Mouse (Mus musculus): Measurements from ENCODE around the gene Mindy1. TPM values are rescaled to one million over a fixed set of nuclear protein-coding genes. Genes with fewer than 3 reads are reported as not detected.
A peak's percentile ranks its signal among the peaks of the same experiment; 100 is the strongest.

The Mindy1 gene
- 39.8 and 41.4 TPM in 2 replicates for polyA plus RNA-seq (2015; fragmentation: Nextera tagmentation; extraction: Ambion mirVana)

- Histone ChIP-seq H3K27ac (ENCODE audit: low read length) (peak within 1 kb of the TSS; percentile 97), H3K4me1 (ENCODE audit: control insufficient read depth, insufficient read depth, low read length) (peaks cover 27% of the 10 kb centered on the region), H3K4me3 (ENCODE audit: low read length) (peak within 1 kb of the TSS; percentile 73), H3K27me3 (replicated peaks; ENCODE audit: control insufficient read depth, insufficient read depth, low read length) (no peaks in the 10 kb centered on the region), H3K9me3 (ENCODE audit: control insufficient read depth, low read length) (no peaks in the 10 kb centered on the region), H3K36me3 (ENCODE audit: control insufficient read depth, insufficient read depth, low read length) (no peaks in the 10 kb centered on the region), H3K4me2 (ENCODE audit: low read depth, low read length) (peak within 1 kb of the TSS; percentile 75), H3K9ac (ENCODE audit: low read depth, low read length) (peak within 1 kb of the TSS; percentile 90)
- peak; percentile 85 for ATAC-seq
- WGBS, result under 1% methylated on average over 53 of the region's 53 CpGs
These were observed at the start of gene Mindy1, which contains the start of gene Prune1 for GRCm38 (mm10) chr3:95281216-95282126. Gene Mindy1, plus strand, starts transcription at chr3:95281345. Gene Prune1, minus strand, starts transcription at chr3:95282076.

GRCm38 (mm10) chr3:95232771-95233170 lies 48.4 kb upstream of the Mindy1 start:
- Histone ChIP-seq H3K4me3 (ENCODE audit: low read length) (no peak overlapping the region), H3K9ac (ENCODE audit: low read depth, low read length) (no peak overlapping the region), H3K27ac (ENCODE audit: low read length) (0 out of 2 replicates have a peak overlapping the region, but pooled peaks have one; percentile 13), H3K36me3 (ENCODE audit: control insufficient read depth, insufficient read depth, low read length) (peaks cover 18% of the 10 kb centered on the region), H3K27me3 (replicated peaks; ENCODE audit: control insufficient read depth, insufficient read depth, low read length) (no peaks in the 10 kb centered on the region), H3K4me2 (ENCODE audit: low read depth, low read length) (no peak overlapping the region), H3K4me1 (ENCODE audit: control insufficient read depth, insufficient read depth, low read length) (peaks cover 21% of the 10 kb centered on the region), H3K9me3 (ENCODE audit: control insufficient read depth, low read length) (no peaks in the 10 kb centered on the region)
- ATAC-seq, result no peak
- 66% methylated on average over 7 of the region's 7 CpGs for WGBS

GRCm38 (mm10) chr3:95233303-95233980 lies 47.7 kb upstream of the Mindy1 start:
- peak overlapping the region; percentile 13; the same call in 1 of the 2 replicates for H3K27ac ChIP-seq (ENCODE audit: low read length)
- no peak for ATAC-seq

DNA sequence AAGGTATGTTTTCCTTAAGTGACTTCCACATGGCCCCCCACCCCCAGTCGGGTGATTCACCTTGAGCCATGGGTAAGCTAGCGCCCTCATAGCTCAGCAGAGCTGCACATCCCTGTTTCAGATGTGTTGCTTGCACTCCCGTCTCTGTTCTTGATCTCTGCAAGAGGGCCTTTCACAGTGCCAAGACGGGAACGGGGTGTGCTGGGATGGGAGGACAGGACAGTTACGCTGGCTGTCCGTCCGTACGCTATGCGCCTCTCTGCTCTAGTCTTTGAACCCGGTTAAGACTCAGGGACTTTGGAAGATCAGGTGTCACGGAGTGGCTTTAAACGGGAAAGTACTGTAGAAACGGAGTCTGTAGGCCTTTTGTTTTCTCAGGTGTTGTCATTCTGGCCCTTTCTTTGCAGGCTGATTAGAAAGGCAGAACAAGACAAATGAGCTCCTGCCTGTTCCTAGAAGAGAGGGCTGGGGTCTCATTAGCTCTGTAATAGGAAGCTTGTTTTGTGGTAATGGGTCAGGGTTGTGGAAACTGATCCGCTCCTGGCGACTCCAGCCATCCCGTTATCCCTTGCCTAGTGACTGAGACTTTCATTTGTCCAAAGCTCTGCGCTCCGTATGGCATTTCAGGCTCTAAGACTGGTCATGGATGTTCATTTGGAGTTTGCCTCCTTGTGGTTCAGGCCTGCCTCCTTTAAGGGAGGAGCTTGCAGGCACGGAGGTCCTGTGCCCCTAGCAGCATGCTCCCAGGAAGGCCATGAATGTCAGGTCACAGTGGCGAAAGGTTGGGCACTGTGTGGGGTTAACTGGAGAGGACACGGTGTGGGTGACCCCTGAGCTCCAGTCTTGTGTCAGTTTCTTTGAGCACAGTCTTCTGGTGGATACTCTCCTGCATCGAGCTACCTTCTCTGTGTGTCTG lies 45.5 kb upstream of the Mindy1 start:
- no peaks in the 10 kb centered on the region for H3K9me3 ChIP-seq (ENCODE audit: control insufficient read depth, low read length)
- peaks cover 16% of the 10 kb centered on the region for H3K4me1 ChIP-seq (ENCODE audit: control insufficient read depth, insufficient read depth, low read length)
- ATAC-seq, result no peak
- 88% methylated on average over 23 of the region's 23 CpGs for WGBS
- no peaks in the 10 kb centered on the region for H3K27me3 ChIP-seq (replicated peaks; ENCODE audit: control insufficient read depth, insufficient read depth, low read length)
- H3K27ac ChIP-seq (ENCODE audit: low read length), result no peak overlapping the region
- no peak overlapping the region for H3K4me3 ChIP-seq (ENCODE audit: low read length)
- no peak overlapping the region for H3K9ac ChIP-seq (ENCODE audit: low read depth, low read length)
- H3K36me3 ChIP-seq (ENCODE audit: control insufficient read depth, insufficient read depth, low read length), result peaks cover 23% of the 10 kb centered on the region
- H3K4me2 ChIP-seq (ENCODE audit: low read depth, low read length), result no peak overlapping the region

More at GRCm38 (mm10) chr3:95233303-95233980, 47.7 kb upstream of the Mindy1 start:
- H3K4me1 ChIP-seq (ENCODE audit: control insufficient read depth, insufficient read depth, low read length), result peaks cover 21% of the 10 kb centered on the region
- no peak overlapping the region for H3K4me2 ChIP-seq (ENCODE audit: low read depth, low read length)
- peaks cover 23% of the 10 kb centered on the region for H3K36me3 ChIP-seq (ENCODE audit: control insufficient read depth, insufficient read depth, low read length)
- WGBS, result 84% methylated on average over 16 of the region's 16 CpGs
- H3K9me3 ChIP-seq (ENCODE audit: control insufficient read depth, low read length), result no peaks in the 10 kb centered on the region
- no peak overlapping the region for H3K9ac ChIP-seq (ENCODE audit: low read depth, low read length)
- no peaks in the 10 kb centered on the region for H3K27me3 ChIP-seq (replicated peaks; ENCODE audit: control insufficient read depth, insufficient read depth, low read length)
- no peak overlapping the region for H3K4me3 ChIP-seq (ENCODE audit: low read length)

- Histone ChIP-seq H3K4me3 (ENCODE audit: low read length) (no peak overlapping the region), H3K27ac (ENCODE audit: low read length) (no peak overlapping the region), H3K4me1 (ENCODE audit: control insufficient read depth, insufficient read depth, low read length) (no peaks in the 10 kb centered on the region), H3K9ac (ENCODE audit: low read depth, low read length) (no peak overlapping the region), H3K27me3 (replicated peaks; ENCODE audit: control insufficient read depth, insufficient read depth, low read length) (no peaks in the 10 kb centered on the region), H3K4me2 (ENCODE audit: low read depth, low read length) (no peak overlapping the region), H3K9me3 (ENCODE audit: control insufficient read depth, low read length) (no peaks in the 10 kb centered on the region), H3K36me3 (ENCODE audit: control insufficient read depth, insufficient read depth, low read length) (peaks cover 23% of the 10 kb centered on the region)
- no peak for ATAC-seq
- 82% methylated on average over 8 of the region's 8 CpGs for WGBS
These were observed 43.5 kb upstream of the Mindy1 start for GRCm38 (mm10) chr3:95237541-95238099.

DNA sequence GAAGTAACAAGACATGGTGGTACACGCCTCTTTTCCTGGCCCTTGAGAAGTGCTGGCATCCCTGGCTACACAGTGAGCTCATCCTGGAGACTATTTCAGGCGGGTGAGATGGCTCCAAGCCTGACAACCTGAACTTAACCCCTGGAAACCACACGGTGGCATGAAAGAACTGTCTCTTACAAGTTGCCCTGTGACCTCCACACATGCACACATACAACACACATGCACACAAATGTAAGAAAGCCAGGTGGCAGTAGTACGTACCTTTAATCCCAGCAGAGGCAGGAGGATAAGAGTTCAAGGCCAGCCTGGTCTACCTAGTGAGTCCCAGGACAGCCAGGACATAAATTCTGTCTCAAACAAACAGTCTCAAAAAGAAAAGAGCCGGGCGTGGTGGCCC lies 42.1 kb upstream of the Mindy1 start:
- no peaks in the 10 kb centered on the region for H3K4me1 ChIP-seq (ENCODE audit: control insufficient read depth, insufficient read depth, low read length)
- H3K9me3 ChIP-seq (ENCODE audit: control insufficient read depth, low read length), result no peaks in the 10 kb centered on the region
- no peak overlapping the region for H3K27ac ChIP-seq (ENCODE audit: low read length)
- H3K27me3 ChIP-seq (replicated peaks; ENCODE audit: control insufficient read depth, insufficient read depth, low read length), result no peaks in the 10 kb centered on the region
- 89% methylated on average over 6 of the region's 6 CpGs for WGBS
- H3K9ac ChIP-seq (ENCODE audit: low read depth, low read length), result no peak overlapping the region
- no peak overlapping the region for H3K4me2 ChIP-seq (ENCODE audit: low read depth, low read length)
- ATAC-seq, result 0 out of 2 replicates have a peak, but pooled peaks have one; percentile 29
- H3K4me3 ChIP-seq (ENCODE audit: low read length), result no peak overlapping the region
- peaks cover 18% of the 10 kb centered on the region for H3K36me3 ChIP-seq (ENCODE audit: control insufficient read depth, insufficient read depth, low read length)

DNA sequence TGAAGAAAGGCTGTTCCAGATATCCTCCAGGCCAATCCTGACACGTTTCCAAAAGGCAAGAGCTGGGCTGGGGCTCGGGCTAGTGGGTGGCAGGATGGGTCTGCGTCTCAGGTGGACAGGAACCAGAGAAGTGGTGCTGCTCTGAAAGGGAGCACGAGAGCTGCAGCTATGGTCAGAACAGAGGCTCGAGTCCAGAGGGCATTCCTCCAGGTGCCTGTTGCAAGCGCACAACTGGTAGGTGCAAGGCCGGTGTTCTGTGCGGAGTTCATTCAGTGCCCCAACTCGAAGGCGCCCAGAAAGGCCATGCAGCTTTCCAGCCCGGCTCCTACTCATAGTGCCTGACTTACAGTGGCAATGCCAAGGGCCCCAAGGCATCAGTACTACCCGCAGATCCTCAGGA lies 41.2 kb upstream of the Mindy1 start:
- Histone ChIP-seq H3K4me3 (ENCODE audit: low read length) (no peak overlapping the region), H3K9me3 (ENCODE audit: control insufficient read depth, low read length) (no peaks in the 10 kb centered on the region), H3K9ac (ENCODE audit: low read depth, low read length) (no peak overlapping the region), H3K27ac (ENCODE audit: low read length) (no peak overlapping the region), H3K36me3 (ENCODE audit: control insufficient read depth, insufficient read depth, low read length) (peaks cover 10% of the 10 kb centered on the region; the same call in 1 of the 2 replicates), H3K4me2 (ENCODE audit: low read depth, low read length) (no peak overlapping the region), H3K27me3 (replicated peaks; ENCODE audit: control insufficient read depth, insufficient read depth, low read length) (no peaks in the 10 kb centered on the region), H3K4me1 (ENCODE audit: control insufficient read depth, insufficient read depth, low read length) (no peaks in the 10 kb centered on the region)
- ATAC-seq, result no peak
- WGBS, result 87% methylated on average over 12 of the region's 12 CpGs

DNA sequence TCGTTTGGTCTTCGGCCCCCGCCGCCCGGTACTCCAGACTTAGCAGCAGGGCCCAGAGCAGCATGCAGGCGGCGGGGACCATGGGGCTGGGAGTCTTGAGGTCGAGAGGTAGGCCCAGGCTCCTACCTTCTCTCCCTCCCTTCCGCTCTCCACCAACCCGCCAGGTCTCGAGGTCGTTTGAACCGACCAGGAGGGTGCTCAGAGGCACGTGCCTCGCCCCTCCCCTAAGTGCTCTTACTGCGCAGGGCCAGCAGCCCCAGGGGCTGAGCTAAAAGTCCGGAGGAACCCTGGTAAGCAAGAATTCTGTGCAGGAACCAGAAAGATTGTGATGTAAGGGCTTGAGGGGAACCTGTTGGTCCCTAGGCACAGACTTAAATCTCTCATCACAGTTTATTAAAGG lies 40.2 kb upstream of the Mindy1 start:
- Histone ChIP-seq H3K9ac (ENCODE audit: low read depth, low read length) (peak overlapping the region; percentile 24; the same call in 1 of the 2 replicates), H3K27me3 (replicated peaks; ENCODE audit: control insufficient read depth, insufficient read depth, low read length) (no peaks in the 10 kb centered on the region), H3K4me1 (ENCODE audit: control insufficient read depth, insufficient read depth, low read length) (no peaks in the 10 kb centered on the region), H3K27ac (ENCODE audit: low read length) (no peak overlapping the region), H3K36me3 (ENCODE audit: control insufficient read depth, insufficient read depth, low read length) (peaks cover 5% of the 10 kb centered on the region; the same call in 1 of the 2 replicates), H3K9me3 (ENCODE audit: control insufficient read depth, low read length) (no peaks in the 10 kb centered on the region), H3K4me2 (ENCODE audit: low read depth, low read length) (peak overlapping the region; percentile 19; the same call in 1 of the 2 replicates), H3K4me3 (ENCODE audit: low read length) (no peak overlapping the region)
- WGBS, result 39% methylated on average over 16 of the region's 17 CpGs
- ATAC-seq, result 0 out of 2 replicates have a peak, but pooled peaks have one; percentile 32
